ENCODE assay signal across 12 mouse cellular contexts in genomic region chr15:25673231-25673980, GRCm38 (mm10). TPM values are rescaled to one million over a fixed set of nuclear protein-coding genes. Genes with fewer than 3 reads are reported as not detected.
DNase-seq lines count a peak whose midpoint lies in the region; ATAC-seq lines count a peak whose summit lies in the region.
"Had no signal": no experiment of that assay in that cellular context is flagged by ENCODE, and none has a peak within 500 bp of the region (broad histone marks: within the 10 kb centered on the region; RNA-seq: fewer than 3 reads in every experiment).

No protein-coding gene starts in this region.

- H3K9me3 ChIP-seq in forebrain, embryonic 10.5 days: peaks cover 6% of the 10 kb centered on the region; the same call in 1 of the 2 replicates
- no peaks in the 10 kb centered on the region for H3K9me3 ChIP-seq in forebrain, embryonic 16.5 days (ENCODE audit: control insufficient read depth, low read length)
- no peaks in the 10 kb centered on the region for H3K9me3 ChIP-seq in midbrain, embryonic 10.5 days (replicated peaks)
- H3K9me3 ChIP-seq: heart, embryonic 15.5 days had no signal

- no peak overlapping the region for H3K4me3 ChIP-seq in forebrain, embryonic 10.5 days
- no peak overlapping the region for H3K4me3 ChIP-seq in forebrain, embryonic 16.5 days (replicated peaks; ENCODE audit: low read length)
- H3K4me3 ChIP-seq in midbrain, embryonic 10.5 days: no peak overlapping the region
- H3K4me3 ChIP-seq: heart, embryonic 15.5 days had no signal

- peaks cover 86% of the 10 kb centered on the region for H3K27me3 ChIP-seq in forebrain, embryonic 10.5 days (ENCODE audit: poor library complexity, severe bottlenecking)
- H3K27me3 ChIP-seq in forebrain, embryonic 16.5 days (replicated peaks; ENCODE audit: control insufficient read depth, insufficient read depth, low read length): no peaks in the 10 kb centered on the region; the same call in 1 of the 2 replicates
- peaks cover 14% of the 10 kb centered on the region; the same call in 1 of the 2 replicates for H3K27me3 ChIP-seq in midbrain, embryonic 10.5 days (ENCODE audit: low read depth, poor library complexity, severe bottlenecking)

- no peaks in the 10 kb centered on the region for H3K36me3 ChIP-seq in forebrain, embryonic 10.5 days (replicated peaks)
- no peaks in the 10 kb centered on the region for H3K36me3 ChIP-seq in forebrain, embryonic 16.5 days (ENCODE audit: control insufficient read depth, insufficient read depth)
- peaks cover 6% of the 10 kb centered on the region; the same call in 1 of the 2 replicates for H3K36me3 ChIP-seq in midbrain, embryonic 10.5 days
- H3K36me3 ChIP-seq: heart, embryonic 15.5 days had no signal

- DNase-seq in forebrain, embryonic 10.5 days (ENCODE audit: extremely low spot score, low spot score): no peak
- peak; percentile 27 for DNase-seq in thymus, postnatal 4 days
- DNase-seq in thymus, adult 18-20 months: no peak
- no peak for DNase-seq in midbrain, embryonic 10.5 days (ENCODE audit: low spot score)
- DNase-seq in gastrocnemius, adult 18-20 months (ENCODE audit: low spot score): no peak
- no peak for DNase-seq in urinary bladder, adult 2 months (ENCODE audit: low spot score)
- DNase-seq: adrenal gland, postnatal 36 days; kidney, adult 2 months; lung, adult 2 months had no signal

- peak overlapping the region; percentile 44 for H3K27ac ChIP-seq in forebrain, embryonic 10.5 days
- no peak overlapping the region for H3K27ac ChIP-seq in forebrain, embryonic 16.5 days (ENCODE audit: low read length)
- H3K27ac ChIP-seq in midbrain, embryonic 10.5 days (replicated peaks): peak overlapping the region; percentile 75
- H3K27ac ChIP-seq: heart, embryonic 15.5 days had no signal

- 51% methylated on average over 6 of the region's 6 CpGs for WGBS in forebrain, embryonic 10.5 days
- WGBS in forebrain, embryonic 16.5 days: 57% methylated on average over 6 of the region's 6 CpGs
- WGBS in midbrain, embryonic 10.5 days: 60% methylated on average over 6 of the region's 6 CpGs

- no peak overlapping the region for H3K4me2 ChIP-seq in forebrain, embryonic 16.5 days (ENCODE audit: low read length)
- H3K4me2 ChIP-seq: heart, embryonic 15.5 days had no signal

- H3K9ac ChIP-seq in forebrain, embryonic 16.5 days (replicated peaks; ENCODE audit: low read depth, low read length): no peak overlapping the region
- H3K9ac ChIP-seq: heart, embryonic 15.5 days had no signal

- ATAC-seq in forebrain, embryonic 16.5 days: no peak
- ATAC-seq in erythroid progenitor cell, adult 5-6 weeks (replicated peaks; ENCODE audit: low FRiP score, poor library complexity, severe bottlenecking): no peak

- H3K4me1 ChIP-seq in forebrain, embryonic 10.5 days: peaks cover 73% of the 10 kb centered on the region
- peaks cover 34% of the 10 kb centered on the region for H3K4me1 ChIP-seq in forebrain, embryonic 16.5 days (replicated peaks; ENCODE audit: control insufficient read depth, insufficient read depth, low read length)
- peaks cover 83% of the 10 kb centered on the region for H3K4me1 ChIP-seq in midbrain, embryonic 10.5 days

RNA-seq across cellular contexts. Expression of gene Myo10, which starts 51.1 kb away (rescaled TPM):
- polyA plus RNA-seq in forebrain, embryonic 10.5 days (2016; fragmentation: Nextera tagmentation; extraction: Ambion mirVana): 66.3 and 68.8 TPM in 2 replicates
- 38.4 and 44.8 TPM in 2 replicates for polyA plus RNA-seq in forebrain, embryonic 16.5 days (2015; fragmentation: Nextera tagmentation; extraction: Ambion mirVana)
- 74.7 and 86.0 TPM in 2 replicates for polyA plus RNA-seq in midbrain, embryonic 10.5 days (2016; fragmentation: Nextera tagmentation; extraction: Ambion mirVana)
- total RNA-seq in erythroid progenitor cell, adult 5-6 weeks (2015; ENCODE audit: low replicate concordance): 4.7 and 8.4 TPM in 2 replicates
- 2.2 and 7.9 TPM in 2 replicates for total RNA-seq in erythroid progenitor cell, adult 5-6 weeks (2017; ENCODE audit: low replicate concordance)
- total RNA-seq in gastrocnemius, adult 18-20 months (2021): 10 to 100 TPM; 49.7 to 59.3 TPM
- polyA plus RNA-seq in urinary bladder, adult 2 months (2012; rRNA removed): 24.8 and 26.0 TPM in 2 replicates
